Mouse (Mus musculus) liver, postnatal 0 days (tissue): ENCODE results near the gene Tfcp2.

Source experiments
- CTCF ChIP-seq: sonication (generic); IDR thresholded peaks from 2 replicates; pipeline ENCODE4 v1.5.1; 2016; ENCODE audit warnings: antibody characterized with exemption, low read depth
- EP300 ChIP-seq: IDR thresholded peaks from 2 replicates; pipeline ENCODE4 v1.6.1; 2016; ENCODE audit warnings: antibody characterized with exemption, low read depth, mild to moderate bottlenecking

DNA sequence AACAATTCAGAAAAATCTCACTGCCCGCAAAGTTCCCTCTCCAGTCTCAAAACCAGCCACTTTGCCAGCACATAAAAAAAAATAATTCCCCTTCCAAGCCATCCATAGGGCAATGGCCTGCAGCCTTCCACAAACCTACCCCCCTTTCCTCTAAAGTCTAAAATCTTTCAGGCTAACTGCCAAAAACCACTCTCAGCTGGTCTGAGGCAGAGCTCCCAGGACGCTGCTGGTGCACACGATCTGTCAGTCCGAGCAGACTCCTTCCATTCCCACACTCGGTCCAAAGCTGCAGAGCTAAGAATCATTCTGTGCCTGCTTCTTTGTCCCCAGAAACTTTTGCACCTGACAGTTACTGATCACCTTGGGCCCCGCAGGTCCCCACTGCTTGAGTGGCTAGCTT is 22.1 kb upstream of the Tfcp2 start:
- TF ChIP-seq CTCF: no peak
- TF ChIP-seq EP300: no peak
